Mouse (Mus musculus) kidney, adult 2 months (tissue): ENCODE measurements around the gene Whrn. TPM values are rescaled to one million over a fixed set of nuclear protein-coding genes. Genes with fewer than 3 reads are reported as not detected.
A peak's percentile ranks its signal among the peaks of the same experiment; 100 is the strongest.

Experiments used
- DNase-seq: peaks from one replicate; pipeline ENCODE4 v3.0.0; 2021
- H3K27ac ChIP-seq: fragments of 200-500 bp; 2 replicates; pipeline ENCODE4 v1.5.1; 2012; ENCODE audit warnings: low read depth, low read length, control low read depth, inconsistent platforms; ENCODE audit not compliant: insufficient read depth
- H3K27me3 ChIP-seq: fragments of 200-500 bp; replicated peaks from 2 replicates; pipeline ENCODE4 v1.6.1; 2012; ENCODE audit warnings: mild to moderate bottlenecking, moderate library complexity, low read length, inconsistent platforms; ENCODE audit not compliant: control insufficient read depth, insufficient read depth
- H3K36me3 ChIP-seq: fragments of 200-500 bp; 2 replicates; pipeline ENCODE4 v1.6.1; 2012; ENCODE audit warnings: mild to moderate bottlenecking, moderate library complexity, low read length, inconsistent platforms; ENCODE audit not compliant: control insufficient read depth, insufficient read depth
- H3K4me1 ChIP-seq: fragments of 200-500 bp; 2 replicates; pipeline ENCODE4 v1.6.1; 2011; ENCODE audit warnings: low read length; ENCODE audit not compliant: control insufficient read depth, insufficient read depth
- H3K4me3 ChIP-seq: fragments of 200-500 bp; 2 replicates; pipeline ENCODE4 v1.5.1; 2011; ENCODE audit warnings: mild to moderate bottlenecking, low read depth, low read length, control low read depth; ENCODE audit not compliant: insufficient read depth
- CTCF ChIP-seq: fragments of 200-500 bp; conservative IDR thresholded peaks from 2 replicates; pipeline ENCODE4 v1.5.1; 2011; ENCODE audit warnings: low read depth, mild to moderate bottlenecking, control low read depth, low read length, moderate library complexity, mixed read lengths; ENCODE audit not compliant: insufficient read depth, insufficient read length
- POLR2A ChIP-seq: fragments of 200-500 bp; IDR thresholded peaks from one replicate; pipeline ENCODE4 v1.6.1; 2011; ENCODE audit warnings: low read depth, low read length, control low read depth
- WGBS: fragments of 180-500 bp; shearing (Covaris S2); methylation state at CpG from one replicate; pipeline ENCODE4 v1.1.7; 2018; 5-methylcytosine and 5-hydroxymethylcytosine counted together
- polyA plus RNA-seq: library from polyadenylated mRNA; depleted of rRNA; stranded (reverse); fragments of >200 nt; gene quantifications from 2 replicates; pipeline ENCODE4 v1.2.3, GENCODE M21; 2012

Whrn gene
- polyA plus RNA-seq, 1 experiment, result 20.3 TPM

- WGBS, result 83% methylated on average over 11 of the region's 11 CpGs
- H3K27me3 ChIP-seq, result no peaks in the 10 kb centered on the region
- TF ChIP-seq CTCF (no peak), POLR2A (no peak)
- H3K4me1 ChIP-seq, result no peaks in the 10 kb centered on the region
- no peak overlapping the region for H3K27ac ChIP-seq
- no peaks in the 10 kb centered on the region for H3K36me3 ChIP-seq
- H3K4me3 ChIP-seq, result no peak overlapping the region
- DNase-seq, result no peak
Observed at GRCm38 (mm10) chr4:63389887-63390528, 105.8 kb downstream of the Whrn start.

DNA sequence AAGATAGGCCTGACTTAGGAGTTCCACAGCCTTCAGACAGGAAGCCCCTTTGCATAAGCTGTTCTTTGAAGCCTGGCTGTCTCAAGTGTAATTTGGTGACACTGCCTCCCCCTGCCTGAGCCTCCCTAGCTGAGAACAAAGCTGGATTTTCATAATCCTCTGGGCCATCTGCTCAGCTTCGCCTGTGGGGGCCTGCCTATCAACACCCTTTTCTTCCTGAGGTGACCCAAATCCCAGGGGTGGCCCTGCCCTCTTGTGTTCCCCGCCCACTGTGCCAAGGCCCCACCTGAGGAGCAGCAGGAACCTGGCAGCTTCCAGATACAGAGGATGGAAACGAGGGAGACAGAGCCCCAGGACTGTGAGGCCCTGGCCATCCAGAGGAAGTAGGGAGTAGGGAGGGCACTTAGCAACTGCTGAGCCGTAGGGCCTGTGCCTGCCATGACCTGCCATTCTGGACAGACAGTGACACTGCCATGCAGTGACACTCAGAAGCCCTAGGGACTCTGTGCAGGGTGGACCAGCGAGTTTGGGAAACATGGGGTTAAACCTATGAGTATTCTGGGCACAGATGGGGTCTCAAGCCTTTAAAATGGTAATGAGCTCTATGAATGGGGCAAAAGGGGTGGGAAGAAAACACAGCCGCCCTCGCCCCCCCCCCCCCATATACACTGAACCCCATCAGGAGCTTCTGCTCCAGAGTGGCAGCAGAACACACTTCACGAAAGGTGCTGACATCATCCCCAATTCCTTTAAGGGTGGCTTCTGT lies 106.5 kb downstream of the Whrn start:
- no peak for DNase-seq
- H3K4me3 ChIP-seq, result no peak overlapping the region
- H3K4me1 ChIP-seq, result no peaks in the 10 kb centered on the region
- TF ChIP-seq POLR2A (no peak), CTCF (no peak)
- no peak overlapping the region for H3K27ac ChIP-seq
- WGBS, result 79% methylated on average over 8 of the region's 8 CpGs
- H3K27me3 ChIP-seq, result no peaks in the 10 kb centered on the region
- no peaks in the 10 kb centered on the region for H3K36me3 ChIP-seq

GRCm38 (mm10) chr4:63388029-63388428 lies 107.8 kb downstream of the Whrn start:
- DNase-seq, result no peak
- no peaks in the 10 kb centered on the region for H3K4me1 ChIP-seq
- 90% methylated on average over 6 of the region's 6 CpGs for WGBS
- H3K36me3 ChIP-seq, result no peaks in the 10 kb centered on the region
- no peaks in the 10 kb centered on the region for H3K27me3 ChIP-seq
- no peak overlapping the region for H3K4me3 ChIP-seq
- no peak overlapping the region for H3K27ac ChIP-seq
- no peak for TF ChIP-seq POLR2A
- TF ChIP-seq CTCF, result no peak

DNA sequence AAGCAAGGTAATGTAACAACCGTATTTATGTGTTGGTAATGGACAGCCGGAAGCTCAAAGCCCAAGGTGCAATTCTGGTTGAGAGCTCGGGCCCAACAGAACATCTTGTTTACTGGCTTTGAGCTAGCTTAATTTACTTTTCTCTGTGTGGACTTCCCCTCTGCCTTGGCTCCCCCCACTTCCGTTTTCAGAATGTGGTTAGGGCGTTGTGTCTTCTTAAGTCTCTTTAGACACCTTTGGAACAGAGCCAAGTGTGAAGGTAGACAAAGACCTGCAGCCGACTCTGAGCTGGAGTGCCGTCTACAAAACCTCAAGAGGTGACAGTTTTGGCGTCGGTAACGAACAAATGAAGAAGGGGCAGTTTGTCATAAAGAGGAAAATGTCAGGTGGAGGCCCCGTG lies 110.0 kb downstream of the Whrn start:
- WGBS, result 63% methylated on average over 11 of the region's 11 CpGs
- Histone ChIP-seq H3K4me3 (no peak overlapping the region), H3K36me3 (no peaks in the 10 kb centered on the region), H3K27ac (no peak overlapping the region), H3K4me1 (no peaks in the 10 kb centered on the region), H3K27me3 (no peaks in the 10 kb centered on the region)
- peak; percentile 35 for DNase-seq
- TF ChIP-seq CTCF (no peak), POLR2A (no peak)

- TF ChIP-seq CTCF, result no peak
- no peak for TF ChIP-seq POLR2A
- WGBS, result 93% methylated on average over 3 of the region's 3 CpGs
- H3K27ac ChIP-seq, result no peak overlapping the region
- DNase-seq, result no peak
- H3K4me3 ChIP-seq, result no peak overlapping the region
- H3K27me3 ChIP-seq, result no peaks in the 10 kb centered on the region
- no peaks in the 10 kb centered on the region for H3K36me3 ChIP-seq
- H3K4me1 ChIP-seq, result no peaks in the 10 kb centered on the region
Observed at GRCm38 (mm10) chr4:63385253-63385652, 110.5 kb downstream of the Whrn start.

GRCm38 (mm10) chr4:63384262-63384661 lies 111.5 kb downstream of the Whrn start:
- H3K4me3 ChIP-seq, result no peak overlapping the region
- no peaks in the 10 kb centered on the region for H3K4me1 ChIP-seq
- H3K27ac ChIP-seq, result no peak overlapping the region
- TF ChIP-seq POLR2A (no peak), CTCF (no peak)
- 89% methylated on average over 4 of the region's 4 CpGs for WGBS
- H3K27me3 ChIP-seq, result no peaks in the 10 kb centered on the region
- no peaks in the 10 kb centered on the region for H3K36me3 ChIP-seq
- DNase-seq, result no peak

DNA sequence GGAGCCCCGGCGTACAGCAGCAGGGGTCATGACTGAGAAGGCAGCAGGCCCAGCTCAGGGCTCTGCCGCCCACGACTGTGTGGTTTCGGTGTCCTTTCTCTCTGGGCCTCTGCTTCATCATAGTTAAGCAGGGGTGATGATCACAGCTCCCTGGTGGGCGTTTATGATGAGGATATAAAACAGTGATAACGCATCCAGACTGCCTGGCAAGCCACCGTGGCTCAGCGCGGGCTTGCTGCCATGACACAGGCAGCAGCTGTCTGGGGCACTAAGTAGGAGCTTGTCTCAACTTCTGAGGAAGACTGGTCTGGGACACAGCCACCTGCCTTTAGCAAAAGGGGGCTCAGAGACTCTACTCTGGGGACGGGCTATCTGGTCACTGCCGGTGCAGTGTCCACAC lies 112.3 kb downstream of the Whrn start:
- Histone ChIP-seq H3K4me1 (no peaks in the 10 kb centered on the region), H3K27ac (no peak overlapping the region), H3K36me3 (no peaks in the 10 kb centered on the region), H3K27me3 (no peaks in the 10 kb centered on the region), H3K4me3 (no peak overlapping the region)
- DNase-seq, result no peak
- WGBS, result 80% methylated on average over 12 of the region's 12 CpGs
- TF ChIP-seq POLR2A (no peak), CTCF (no peak)
